7 mouse cellular contexts compared by ENCODE assay signal in the genomic region with DNA sequence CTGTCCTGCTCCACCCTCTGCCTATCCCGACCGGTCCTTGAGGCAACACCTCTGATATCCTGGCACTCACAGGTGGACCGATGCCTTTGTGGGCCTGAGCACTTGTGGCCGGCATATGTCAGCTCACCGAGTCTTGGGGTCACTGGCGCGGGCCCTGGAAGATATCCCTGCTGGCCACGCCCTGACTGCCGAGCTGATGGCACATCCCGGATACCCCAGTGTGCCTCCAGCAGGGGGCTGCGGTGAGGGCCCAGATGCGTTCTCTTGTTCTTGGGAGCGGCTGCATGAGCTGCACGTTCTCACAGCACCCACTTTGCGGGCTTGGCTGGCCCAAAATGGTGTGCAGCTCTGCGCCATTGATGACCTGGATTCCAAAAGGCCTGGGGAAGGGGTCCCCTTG. TPM values are rescaled to one million over a fixed set of nuclear protein-coding genes. Genes with fewer than 3 reads are reported as not detected.
DNase-seq lines count a peak whose midpoint lies in the region; ATAC-seq and TF ChIP-seq lines count a peak whose summit lies in the region.

No protein-coding gene starts in this region.

- ATAC-seq in lung, embryonic 14.5 days (ENCODE audit: insufficient read depth) = peak; percentile 12; the same call in 1 of the 2 replicates
- peak; percentile 22 for ATAC-seq in intestine, embryonic 16.5 days
- ATAC-seq in midbrain, embryonic 15.5 days (replicated peaks) = peak; percentile 37

- peak overlapping the region; percentile 58 for H3K4me3 ChIP-seq in lung, embryonic 14.5 days (ENCODE audit: low read depth, low read length)
- H3K4me3 ChIP-seq in embryonic fibroblast, embryonic 13.5 days (ENCODE audit: insufficient read depth, low read length) = peak overlapping the region; percentile 72
- H3K4me3 ChIP-seq in intestine, embryonic 16.5 days (ENCODE audit: low read length) = peak overlapping the region; percentile 77
- H3K4me3 ChIP-seq in midbrain, embryonic 15.5 days = peak overlapping the region; percentile 52

- peak; percentile 67 for TF ChIP-seq CTCF in lung, embryonic 14.5 days (IDR thresholded peaks at IDR 0.05; ENCODE audit: low read depth)
- TF ChIP-seq CTCF in embryonic fibroblast, embryonic 13.5 days (IDR thresholded peaks at IDR 0.05; ENCODE audit: borderline replicate concordance, insufficient read depth, low read length) = peak; percentile 37; the same call in 1 of the 2 replicates

- no peak overlapping the region for H3K27ac ChIP-seq in lung, embryonic 14.5 days (ENCODE audit: low read depth)
- no peak overlapping the region for H3K27ac ChIP-seq in embryonic fibroblast, embryonic 13.5 days (ENCODE audit: insufficient read depth, low read length)
- 0 out of 2 replicates have a peak overlapping the region, but pooled peaks have one; percentile 3 for H3K27ac ChIP-seq in intestine, embryonic 16.5 days (ENCODE audit: low read length)
- no peak overlapping the region for H3K27ac ChIP-seq in midbrain, embryonic 15.5 days

- no peaks in the 10 kb centered on the region for H3K9me3 ChIP-seq in lung, embryonic 14.5 days (ENCODE audit: low read depth, low read length)
- no peaks in the 10 kb centered on the region for H3K9me3 ChIP-seq in intestine, embryonic 16.5 days (ENCODE audit: control insufficient read depth, low read length)
- H3K9me3 ChIP-seq in midbrain, embryonic 15.5 days = no peaks in the 10 kb centered on the region

- H3K4me1 ChIP-seq in lung, embryonic 14.5 days (ENCODE audit: insufficient read depth) = peaks cover 14% of the 10 kb centered on the region
- H3K4me1 ChIP-seq in embryonic fibroblast, embryonic 13.5 days (ENCODE audit: control insufficient read depth, insufficient read depth, low read length) = no peaks in the 10 kb centered on the region
- H3K4me1 ChIP-seq in intestine, embryonic 16.5 days (ENCODE audit: control insufficient read depth, insufficient read depth, low read length) = peaks cover 13% of the 10 kb centered on the region
- peaks cover 17% of the 10 kb centered on the region for H3K4me1 ChIP-seq in midbrain, embryonic 15.5 days

- H3K9ac ChIP-seq in lung, embryonic 14.5 days = peak overlapping the region; percentile 54; the same call in 1 of the 2 replicates
- peak overlapping the region; percentile 81 for H3K9ac ChIP-seq in intestine, embryonic 16.5 days (ENCODE audit: low read depth, low read length)
- H3K9ac ChIP-seq in midbrain, embryonic 15.5 days = peak overlapping the region; percentile 58

- H3K36me3 ChIP-seq in lung, embryonic 14.5 days (ENCODE audit: insufficient read depth) = peaks cover 15% of the 10 kb centered on the region
- H3K36me3 ChIP-seq in intestine, embryonic 16.5 days (ENCODE audit: control insufficient read depth, insufficient read depth, low read length) = no peaks in the 10 kb centered on the region
- H3K36me3 ChIP-seq in midbrain, embryonic 15.5 days (replicated peaks) = peaks cover 10% of the 10 kb centered on the region; the same call in 1 of the 2 replicates

- H3K4me2 ChIP-seq in lung, embryonic 14.5 days = peak overlapping the region; percentile 99
- peak overlapping the region; percentile 99 for H3K4me2 ChIP-seq in intestine, embryonic 16.5 days (ENCODE audit: low read depth, low read length)
- peak overlapping the region; percentile 90 for H3K4me2 ChIP-seq in midbrain, embryonic 15.5 days

- 0 out of 2 replicates have a peak, but pooled peaks have one; percentile 30 for TF ChIP-seq POLR2A in embryonic fibroblast, embryonic 13.5 days (IDR thresholded peaks at IDR 0.05; ENCODE audit: low read depth, low read length)

- DNase-seq in lung, embryonic 14.5 days = peak; percentile 78
- no peak for DNase-seq in lung, postnatal 25 days (ENCODE audit: low spot score)
- peak; percentile 85 for DNase-seq in ZHBTc4 (ENCODE audit: low read depth, low spot score)
- DNase-seq in thymus, postnatal 4 days = peak; percentile 83

- 6% methylated on average over 16 of the region's 16 CpGs for WGBS in lung, embryonic 14.5 days
- WGBS in intestine, embryonic 16.5 days = 15% methylated on average over 16 of the region's 16 CpGs
- WGBS in midbrain, embryonic 15.5 days = 6% methylated on average over 16 of the region's 16 CpGs

- H3K27me3 ChIP-seq in lung, embryonic 14.5 days (ENCODE audit: insufficient read depth, low read length) = no peaks in the 10 kb centered on the region
- H3K27me3 ChIP-seq in intestine, embryonic 16.5 days (replicated peaks; ENCODE audit: control insufficient read depth, insufficient read depth, low read length) = no peaks in the 10 kb centered on the region
- H3K27me3 ChIP-seq in midbrain, embryonic 15.5 days (replicated peaks) = no peaks in the 10 kb centered on the region

RNA-seq across cellular contexts. Expression of a gene that starts 1.1 kb away (rescaled TPM):
- polyA plus RNA-seq in lung, embryonic 14.5 days (2014; fragmentation: Nextera tagmentation; extraction: Ambion mirVana) = 0.64 and 0.78 TPM in 2 replicates
- 0.97 and 1.6 TPM in 2 replicates for polyA plus RNA-seq in embryonic fibroblast, embryonic 13.5 days (2011; ENCODE audit: insufficient read length, low read depth, missing spikeins)
- 3.0 and 3.1 TPM in 2 replicates for polyA plus RNA-seq in intestine, embryonic 16.5 days (2015; fragmentation: Nextera tagmentation; extraction: Ambion mirVana)
- 2.9 and 3.7 TPM in 2 replicates for polyA plus RNA-seq in midbrain, embryonic 15.5 days (2015; fragmentation: Nextera tagmentation; extraction: Ambion mirVana)

RNA-seq across cellular contexts. Expression of a gene that starts 3.7 kb away (rescaled TPM):
- polyA plus RNA-seq in lung, embryonic 14.5 days (2014; fragmentation: Nextera tagmentation; extraction: Ambion mirVana) = 10.1 TPM in 2 replicates
- 5.9 and 9.5 TPM in 2 replicates for polyA plus RNA-seq in embryonic fibroblast, embryonic 13.5 days (2011; ENCODE audit: insufficient read length, low read depth, missing spikeins)
- 41.0 and 41.5 TPM in 2 replicates for polyA plus RNA-seq in intestine, embryonic 16.5 days (2015; fragmentation: Nextera tagmentation; extraction: Ambion mirVana)
- polyA plus RNA-seq in midbrain, embryonic 15.5 days (2015; fragmentation: Nextera tagmentation; extraction: Ambion mirVana) = 37.3 and 43.7 TPM in 2 replicates

RNA-seq across cellular contexts. Expression of a gene that starts 15.9 kb away (rescaled TPM):
- 66.0 and 70.0 TPM in 2 replicates for polyA plus RNA-seq in lung, embryonic 14.5 days (2014; fragmentation: Nextera tagmentation; extraction: Ambion mirVana)
- polyA plus RNA-seq in embryonic fibroblast, embryonic 13.5 days (2011; ENCODE audit: insufficient read length, low read depth, missing spikeins) = 17.0 and 23.2 TPM in 2 replicates
- polyA plus RNA-seq in intestine, embryonic 16.5 days (2015; fragmentation: Nextera tagmentation; extraction: Ambion mirVana) = 173 and 203 TPM in 2 replicates
- polyA plus RNA-seq in midbrain, embryonic 15.5 days (2015; fragmentation: Nextera tagmentation; extraction: Ambion mirVana) = 29.8 and 32.7 TPM in 2 replicates

RNA-seq across cellular contexts. Expression of a gene that starts 23.1 kb away (rescaled TPM):
- 43.0 and 45.7 TPM in 2 replicates for polyA plus RNA-seq in lung, embryonic 14.5 days (2014; fragmentation: Nextera tagmentation; extraction: Ambion mirVana)
- polyA plus RNA-seq in embryonic fibroblast, embryonic 13.5 days (2011; ENCODE audit: insufficient read length, low read depth, missing spikeins) = 5.4 and 6.3 TPM in 2 replicates
- 33.8 and 41.6 TPM in 2 replicates for polyA plus RNA-seq in intestine, embryonic 16.5 days (2015; fragmentation: Nextera tagmentation; extraction: Ambion mirVana)
- 15.2 and 15.6 TPM in 2 replicates for polyA plus RNA-seq in midbrain, embryonic 15.5 days (2015; fragmentation: Nextera tagmentation; extraction: Ambion mirVana)

RNA-seq across cellular contexts. Expression of a gene that starts 37.0 kb away (rescaled TPM):
- polyA plus RNA-seq in lung, embryonic 14.5 days (2014; fragmentation: Nextera tagmentation; extraction: Ambion mirVana) = 119 and 136 TPM in 2 replicates
- 82.6 and 97.5 TPM in 2 replicates for polyA plus RNA-seq in embryonic fibroblast, embryonic 13.5 days (2011; ENCODE audit: insufficient read length, low read depth, missing spikeins)
- polyA plus RNA-seq in intestine, embryonic 16.5 days (2015; fragmentation: Nextera tagmentation; extraction: Ambion mirVana) = 130 and 132 TPM in 2 replicates
- 146 and 156 TPM in 2 replicates for polyA plus RNA-seq in midbrain, embryonic 15.5 days (2015; fragmentation: Nextera tagmentation; extraction: Ambion mirVana)
